Mouse (Mus musculus): ENCODE measurements around the gene Olfr685. TPM values are rescaled to one million over a fixed set of nuclear protein-coding genes. Genes with fewer than 3 reads are reported as not detected.
A peak's percentile ranks its signal among the peaks of the same experiment; 100 is the strongest.

The Olfr685 gene
- not detected in 2 replicates for polyA plus RNA-seq (2015; fragmentation: Nextera tagmentation; extraction: Ambion mirVana)

DNA sequence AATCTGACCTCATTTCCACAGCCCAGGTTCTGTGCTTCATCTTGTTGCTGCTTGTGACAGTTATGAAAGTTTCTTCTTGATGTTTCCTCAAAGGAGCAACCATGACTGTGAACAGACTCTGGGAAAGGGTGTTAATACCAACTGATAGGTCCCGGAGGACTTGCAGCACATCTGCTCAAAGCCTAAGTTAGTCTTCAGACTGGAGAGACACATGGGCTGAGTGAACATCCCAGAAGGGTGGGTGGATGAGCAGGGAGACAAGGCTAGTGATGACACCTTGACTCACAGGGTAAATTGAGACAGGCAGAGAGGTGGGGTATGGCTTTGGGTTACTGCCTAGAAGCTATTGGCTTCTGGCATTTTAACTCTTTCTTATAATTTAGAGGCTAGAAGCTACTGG lies at the start of gene Olfr685:
Gene Olfr685, minus strand, starts transcription at position 101 of the 400 bp plus-strand sequence.
- Histone ChIP-seq H3K36me3 (ENCODE audit: control insufficient read depth, insufficient read depth, low read length) (no peaks in the 10 kb centered on the region), H3K27me3 (ENCODE audit: control insufficient read depth, insufficient read depth, low read length) (no peaks in the 10 kb centered on the region), H3K4me3 (ENCODE audit: low read depth, low read length) (no peak within 1 kb of the TSS), H3K4me1 (replicated peaks; ENCODE audit: control insufficient read depth, insufficient read depth) (no peaks in the 10 kb centered on the region), H3K4me2 (replicated peaks; ENCODE audit: low read depth) (no peak within 1 kb of the TSS), H3K9ac (ENCODE audit: low read length) (no peak within 1 kb of the TSS), H3K27ac (replicated peaks) (no peak within 1 kb of the TSS), H3K9me3 (ENCODE audit: control insufficient read depth, low read length) (no peaks in the 10 kb centered on the region)
- ATAC-seq (ENCODE audit: low FRiP score, low TSS enrichment) (no peak), DNase-seq (ENCODE audit: low spot score) (no peak)
- no peak for TF ChIP-seq EP300 (optimal IDR thresholded peaks at IDR 0.05)
- whole genome bisulfite sequencing = 83% methylated on average over 1 of the region's 1 CpGs

DNA sequence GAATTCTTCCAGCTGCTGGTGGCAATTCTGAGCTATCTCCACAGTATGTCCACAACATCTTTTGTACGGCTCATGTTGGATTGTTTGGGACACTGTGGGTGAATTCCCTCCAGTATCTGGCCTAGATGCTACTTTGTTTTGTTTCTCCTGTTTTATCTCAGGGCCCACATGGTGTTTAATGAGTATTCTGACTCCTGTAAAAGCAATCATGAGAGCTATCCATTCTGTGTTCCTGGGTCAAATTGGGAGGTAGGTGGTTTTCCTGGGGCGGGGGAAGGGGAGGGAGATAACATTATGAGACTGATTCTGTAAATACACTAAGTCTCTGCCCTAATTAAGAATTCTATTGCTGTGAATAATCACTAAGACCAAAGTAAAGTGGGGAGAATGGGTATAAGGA lies 43.6 kb upstream of the Olfr685 start:
- Histone ChIP-seq H3K9me3 (ENCODE audit: control insufficient read depth, low read length) (no peaks in the 10 kb centered on the region), H3K9ac (ENCODE audit: low read length) (no peak overlapping the region), H3K4me1 (replicated peaks; ENCODE audit: control insufficient read depth, insufficient read depth) (no peaks in the 10 kb centered on the region), H3K4me2 (replicated peaks; ENCODE audit: low read depth) (no peak overlapping the region), H3K27me3 (ENCODE audit: control insufficient read depth, insufficient read depth, low read length) (no peaks in the 10 kb centered on the region), H3K36me3 (ENCODE audit: control insufficient read depth, insufficient read depth, low read length) (no peaks in the 10 kb centered on the region), H3K4me3 (ENCODE audit: low read depth, low read length) (no peak overlapping the region), H3K27ac (replicated peaks) (no peak overlapping the region)
- no peak for TF ChIP-seq CTCF (IDR thresholded peaks at IDR 0.05; ENCODE audit: low read depth)
- no peak for TF ChIP-seq EP300 (optimal IDR thresholded peaks at IDR 0.05)
- ATAC-seq (ENCODE audit: low FRiP score, low TSS enrichment) = no peak
- DNase-seq (ENCODE audit: low spot score) = no peak
- WGBS = 80% methylated on average over 2 of the region's 2 CpGs

DNA sequence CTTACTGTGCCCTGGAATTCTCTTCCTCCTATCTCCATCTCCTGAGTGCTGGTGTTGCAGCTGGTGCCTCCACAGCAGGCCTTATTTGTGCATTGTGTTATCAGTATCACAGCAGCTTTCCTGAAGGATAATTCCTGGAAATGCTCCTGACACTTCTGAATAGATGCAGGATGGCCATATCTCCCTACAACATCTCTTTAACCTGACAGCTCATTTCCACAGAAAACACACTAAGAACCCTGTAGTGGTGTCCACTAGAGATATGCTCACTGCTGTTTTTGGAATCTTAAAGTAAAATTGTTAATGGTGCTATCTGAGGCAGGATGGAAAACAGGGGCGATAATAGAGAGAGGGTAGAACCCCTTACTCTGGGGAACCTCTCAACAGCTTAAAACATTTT lies 42.3 kb upstream of the Olfr685 start:
- DNase-seq (ENCODE audit: low spot score) = no peak
- TF ChIP-seq CTCF (IDR thresholded peaks at IDR 0.05; ENCODE audit: low read depth) = no peak
- no peak for TF ChIP-seq EP300 (optimal IDR thresholded peaks at IDR 0.05)
- Histone ChIP-seq H3K27ac (replicated peaks) (no peak overlapping the region), H3K27me3 (ENCODE audit: control insufficient read depth, insufficient read depth, low read length) (no peaks in the 10 kb centered on the region), H3K4me3 (ENCODE audit: low read depth, low read length) (no peak overlapping the region), H3K36me3 (ENCODE audit: control insufficient read depth, insufficient read depth, low read length) (no peaks in the 10 kb centered on the region), H3K9ac (ENCODE audit: low read length) (no peak overlapping the region), H3K9me3 (ENCODE audit: control insufficient read depth, low read length) (no peaks in the 10 kb centered on the region), H3K4me1 (replicated peaks; ENCODE audit: control insufficient read depth, insufficient read depth) (no peaks in the 10 kb centered on the region), H3K4me2 (replicated peaks; ENCODE audit: low read depth) (no peak overlapping the region)
- 78% methylated on average over 1 of the region's 1 CpGs for WGBS
- ATAC-seq (ENCODE audit: low FRiP score, low TSS enrichment) = no peak

DNA sequence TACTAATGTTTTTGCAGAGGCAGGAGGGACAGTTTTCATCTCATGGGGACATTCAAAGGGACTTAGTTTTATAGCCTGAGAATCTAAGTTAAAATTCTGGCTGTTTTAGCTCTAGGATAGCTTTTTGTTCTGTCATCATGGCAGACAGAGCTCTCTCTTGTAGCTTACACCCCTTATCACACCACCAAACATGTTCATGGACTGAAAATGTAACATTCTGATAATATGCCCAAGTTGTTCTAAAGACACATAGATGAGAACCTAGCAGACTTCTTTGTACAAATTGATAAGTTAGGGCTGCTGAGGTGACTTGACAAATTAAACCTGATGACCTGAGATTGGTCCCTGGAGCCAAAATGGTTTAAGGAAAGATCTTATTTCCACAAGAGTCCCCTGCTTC lies 40.9 kb upstream of the Olfr685 start:
- H3K27me3 ChIP-seq (ENCODE audit: control insufficient read depth, insufficient read depth, low read length) = no peaks in the 10 kb centered on the region
- no peak for ATAC-seq (ENCODE audit: low FRiP score, low TSS enrichment)
- H3K4me1 ChIP-seq (replicated peaks; ENCODE audit: control insufficient read depth, insufficient read depth) = no peaks in the 10 kb centered on the region
- no peaks in the 10 kb centered on the region for H3K36me3 ChIP-seq (ENCODE audit: control insufficient read depth, insufficient read depth, low read length)
- no peaks in the 10 kb centered on the region for H3K9me3 ChIP-seq (ENCODE audit: control insufficient read depth, low read length)
- DNase-seq (ENCODE audit: low spot score) = no peak
- no peak overlapping the region for H3K4me2 ChIP-seq (replicated peaks; ENCODE audit: low read depth)
- no peak overlapping the region for H3K27ac ChIP-seq (replicated peaks)
- no peak overlapping the region for H3K4me3 ChIP-seq (ENCODE audit: low read depth, low read length)
- TF ChIP-seq CTCF (IDR thresholded peaks at IDR 0.05; ENCODE audit: low read depth) = no peak
- no peak for TF ChIP-seq EP300 (optimal IDR thresholded peaks at IDR 0.05)
- H3K9ac ChIP-seq (ENCODE audit: low read length) = no peak overlapping the region

DNA sequence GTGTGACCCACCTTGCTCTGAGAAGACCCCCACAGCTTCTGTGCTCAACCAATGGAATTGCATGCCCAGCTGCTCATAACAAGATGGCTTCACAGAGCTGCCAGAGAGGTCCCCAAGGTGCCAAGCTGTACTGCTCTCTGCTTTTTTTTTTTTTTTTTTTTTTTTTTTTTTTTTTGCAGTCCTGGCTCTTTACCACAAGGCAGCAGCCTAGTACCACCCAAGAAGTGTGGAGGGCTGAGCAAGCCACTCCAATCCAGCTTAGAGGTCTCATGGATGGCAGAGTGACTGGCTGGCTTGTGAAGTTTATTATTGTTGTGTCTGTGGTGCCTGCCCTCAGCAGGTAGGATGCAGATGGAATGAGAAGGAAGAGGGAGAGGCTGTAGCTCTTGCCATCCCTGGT lies 40.3 kb upstream of the Olfr685 start:
- Histone ChIP-seq H3K27me3 (ENCODE audit: control insufficient read depth, insufficient read depth, low read length) (no peaks in the 10 kb centered on the region), H3K4me2 (replicated peaks; ENCODE audit: low read depth) (no peak overlapping the region), H3K36me3 (ENCODE audit: control insufficient read depth, insufficient read depth, low read length) (no peaks in the 10 kb centered on the region), H3K9ac (ENCODE audit: low read length) (no peak overlapping the region), H3K4me1 (replicated peaks; ENCODE audit: control insufficient read depth, insufficient read depth) (no peaks in the 10 kb centered on the region), H3K4me3 (ENCODE audit: low read depth, low read length) (no peak overlapping the region), H3K9me3 (ENCODE audit: control insufficient read depth, low read length) (no peaks in the 10 kb centered on the region), H3K27ac (replicated peaks) (no peak overlapping the region)
- ATAC-seq (ENCODE audit: low FRiP score, low TSS enrichment) (no peak), DNase-seq (ENCODE audit: low spot score) (no peak)
- TF ChIP-seq CTCF (IDR thresholded peaks at IDR 0.05; ENCODE audit: low read depth) (peak; percentile 21; the same call in 1 of the 2 replicates), EP300 (optimal IDR thresholded peaks at IDR 0.05) (no peak)

DNA sequence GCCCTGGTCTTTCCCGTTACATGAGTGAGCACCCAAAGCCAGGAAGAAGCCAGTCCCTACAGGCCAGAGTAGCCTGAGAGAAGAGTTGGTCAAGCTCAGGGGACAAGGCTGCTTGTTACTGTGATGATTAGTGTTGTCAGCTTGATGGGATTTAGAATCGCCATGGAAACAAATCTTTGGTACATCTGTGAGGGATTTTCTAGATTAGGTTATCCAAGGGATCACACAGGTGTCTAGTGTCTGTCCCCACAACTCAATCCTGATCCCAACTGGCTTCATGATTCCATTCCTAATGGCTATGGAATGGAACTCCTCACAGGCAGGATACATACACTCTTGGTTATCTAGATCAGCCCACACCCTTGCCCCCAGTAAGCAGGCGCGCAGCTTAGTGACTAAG lies 32.5 kb upstream of the Olfr685 start:
- no peak overlapping the region for H3K27ac ChIP-seq (replicated peaks)
- WGBS = 74% methylated on average over 4 of the region's 4 CpGs
- no peak overlapping the region for H3K4me2 ChIP-seq (replicated peaks; ENCODE audit: low read depth)
- no peaks in the 10 kb centered on the region for H3K4me1 ChIP-seq (replicated peaks; ENCODE audit: control insufficient read depth, insufficient read depth)
- no peak overlapping the region for H3K9ac ChIP-seq (ENCODE audit: low read length)
- no peaks in the 10 kb centered on the region for H3K36me3 ChIP-seq (ENCODE audit: control insufficient read depth, insufficient read depth, low read length)
- ATAC-seq (ENCODE audit: low FRiP score, low TSS enrichment) = no peak
- no peaks in the 10 kb centered on the region for H3K9me3 ChIP-seq (ENCODE audit: control insufficient read depth, low read length)
- no peaks in the 10 kb centered on the region for H3K27me3 ChIP-seq (ENCODE audit: control insufficient read depth, insufficient read depth, low read length)
- no peak for DNase-seq (ENCODE audit: low spot score)
- TF ChIP-seq CTCF (IDR thresholded peaks at IDR 0.05; ENCODE audit: low read depth) (no peak), EP300 (optimal IDR thresholded peaks at IDR 0.05) (no peak)
- H3K4me3 ChIP-seq (ENCODE audit: low read depth, low read length) = no peak overlapping the region

All from stomach, postnatal 0 days (tissue).